Mouse (Mus musculus) bone marrow, adult 2 months (tissue): ENCODE results near the gene Pex3.

Experiments
- CTCF ChIP-seq: fragments of 200-500 bp; IDR thresholded peaks from 2 replicates; pipeline ENCODE4 v1.5.1; 2011; ENCODE audit warnings: low read length, control low read depth; ENCODE audit not compliant: control insufficient read depth, insufficient read depth
- POLR2A ChIP-seq: fragments of 200-500 bp; IDR thresholded peaks from 2 replicates; pipeline ENCODE4 v1.6.1; 2011; ENCODE audit warnings: low read depth, mild to moderate bottlenecking, control low read depth, low read length, borderline replicate concordance; ENCODE audit not compliant: control insufficient read depth

DNA sequence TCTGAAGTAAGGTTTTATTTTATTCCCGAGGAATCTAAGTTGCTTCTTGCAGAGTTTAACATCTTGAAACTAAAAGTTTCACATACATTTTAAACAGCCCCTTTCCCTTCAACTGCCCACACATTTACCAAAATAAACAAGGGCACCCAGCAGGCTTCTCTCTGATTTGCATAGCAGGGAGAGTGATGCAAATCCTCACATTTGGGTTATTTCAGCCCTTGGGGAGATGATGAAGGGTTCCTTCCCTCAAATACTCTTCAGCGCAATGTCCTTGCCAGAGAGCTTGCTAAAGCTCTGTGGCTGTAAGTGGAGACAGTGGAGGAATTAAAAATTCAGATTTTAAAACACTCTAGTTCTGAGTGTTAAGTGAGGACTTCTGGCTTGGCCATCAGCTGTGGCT, 35.0 kb upstream of the Pex3 start:
- TF ChIP-seq CTCF (no peak), POLR2A (no peak)
